Mouse (Mus musculus): Measurements from ENCODE around the gene Cracr2a.

GRCm38 (mm10) chr6:127670031-127670430, 108.9 kb downstream of the Cracr2a start:
- TF ChIP-seq TAL1 (IDR thresholded peaks at IDR 0.05; ENCODE audit: low read length) (no peak), GATA1 (IDR thresholded peaks at IDR 0.05; ENCODE audit: low read length) (no peak)

All from erythroblast, embryonic 14.5 days (primary cell).